ENCODE assay signal across 10 mouse cellular contexts in the genomic region with DNA sequence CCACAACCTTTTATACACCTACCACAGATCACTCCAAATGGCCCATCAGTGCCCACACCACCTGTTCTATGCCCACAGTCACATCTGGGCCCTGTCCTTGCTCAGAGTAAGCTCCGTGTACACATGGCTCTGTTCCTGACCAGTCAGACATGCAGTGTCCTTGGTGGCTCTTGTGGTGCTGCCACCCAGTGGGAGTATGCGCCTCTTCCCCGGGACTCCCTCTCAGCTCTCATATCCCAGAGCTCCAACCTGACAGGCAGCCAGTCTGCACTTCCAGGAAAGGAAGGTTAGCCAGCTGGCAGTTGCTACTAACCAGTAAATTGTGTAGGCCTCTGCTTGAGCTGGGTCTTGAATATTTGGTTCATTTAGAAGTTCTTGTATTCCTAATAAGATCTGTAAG. TPM values are rescaled to one million over a fixed set of nuclear protein-coding genes. Genes with fewer than 3 reads are reported as not detected.
DNase-seq lines count a peak whose midpoint lies in the region; ATAC-seq and TF ChIP-seq lines count a peak whose summit lies in the region.
"Had no signal": no experiment of that assay in that cellular context is flagged by ENCODE, and none has a peak within 500 bp of the region (broad histone marks: within the 10 kb centered on the region; RNA-seq: fewer than 3 reads in every experiment).

No protein-coding gene starts in this region.

- peak; percentile 55 for TF ChIP-seq CTCF in hindbrain, postnatal 0 days (IDR thresholded peaks at IDR 0.05; ENCODE audit: low read depth)

- H3K9me3 ChIP-seq in hindbrain, postnatal 0 days (ENCODE audit: low read length) = no peaks in the 10 kb centered on the region
- no peaks in the 10 kb centered on the region for H3K9me3 ChIP-seq in hindbrain, embryonic 10.5 days
- no peaks in the 10 kb centered on the region for H3K9me3 ChIP-seq in hindbrain, embryonic 12.5 days (replicated peaks)
- H3K9me3 ChIP-seq: embryonic facial prominence, embryonic 15.5 days had no signal

- H3K36me3 ChIP-seq in hindbrain, postnatal 0 days (ENCODE audit: insufficient read depth, low read length) = peaks cover 69% of the 10 kb centered on the region
- peaks cover 85% of the 10 kb centered on the region for H3K36me3 ChIP-seq in hindbrain, embryonic 10.5 days
- peaks cover 79% of the 10 kb centered on the region for H3K36me3 ChIP-seq in hindbrain, embryonic 12.5 days

- no peak overlapping the region for H3K9ac ChIP-seq in hindbrain, postnatal 0 days (replicated peaks; ENCODE audit: low read length)
- no peak overlapping the region for H3K9ac ChIP-seq in hindbrain, embryonic 12.5 days
- H3K9ac ChIP-seq: embryonic facial prominence, embryonic 15.5 days had no signal

- intact Hi-C loops in heart, postnatal 14 days (cut with DNase I) = no loop called here

- no peak overlapping the region for H3K4me2 ChIP-seq in hindbrain, postnatal 0 days (ENCODE audit: low read depth, low read length)
- H3K4me2 ChIP-seq in hindbrain, embryonic 12.5 days (replicated peaks) = no peak overlapping the region
- H3K4me2 ChIP-seq: embryonic facial prominence, embryonic 15.5 days had no signal

- no peak overlapping the region for H3K27ac ChIP-seq in hindbrain, postnatal 0 days
- no peak overlapping the region for H3K27ac ChIP-seq in hindbrain, embryonic 10.5 days
- no peak overlapping the region for H3K27ac ChIP-seq in hindbrain, embryonic 12.5 days
- H3K27ac ChIP-seq: embryonic facial prominence, embryonic 15.5 days had no signal

- no peaks in the 10 kb centered on the region for H3K4me1 ChIP-seq in hindbrain, postnatal 0 days (ENCODE audit: insufficient read depth, low read length)
- H3K4me1 ChIP-seq in hindbrain, embryonic 10.5 days (replicated peaks) = peaks cover 6% of the 10 kb centered on the region
- H3K4me1 ChIP-seq in hindbrain, embryonic 12.5 days = peaks cover 2% of the 10 kb centered on the region; the same call in 1 of the 2 replicates
- H3K4me1 ChIP-seq: embryonic facial prominence, embryonic 15.5 days had no signal

- peak; percentile 20 for DNase-seq in hindbrain, postnatal 0 days (ENCODE audit: low spot score)
- no peak for DNase-seq in hindbrain, embryonic 10.5 days (ENCODE audit: low spot score)
- peak; percentile 37 for DNase-seq in 416B (ENCODE audit: low read depth)
- DNase-seq in ZHBTc4 (ENCODE audit: low read depth, low spot score) = peak; percentile 54
- peak; percentile 45 to 72 for DNase-seq in heart, postnatal 14 days
- no peak for DNase-seq in left cerebral cortex, adult 11 months (ENCODE audit: low spot score)
- DNase-seq in urinary bladder, postnatal 25 days (ENCODE audit: low spot score) = no peak

- H3K4me3 ChIP-seq in hindbrain, postnatal 0 days (ENCODE audit: low read length) = no peak overlapping the region
- no peak overlapping the region for H3K4me3 ChIP-seq in hindbrain, embryonic 10.5 days
- no peak overlapping the region for H3K4me3 ChIP-seq in hindbrain, embryonic 12.5 days
- H3K4me3 ChIP-seq: embryonic facial prominence, embryonic 15.5 days had no signal

- no peaks in the 10 kb centered on the region for H3K27me3 ChIP-seq in hindbrain, postnatal 0 days (ENCODE audit: insufficient read depth, low read length)
- no peaks in the 10 kb centered on the region for H3K27me3 ChIP-seq in hindbrain, embryonic 10.5 days (ENCODE audit: insufficient read depth, poor library complexity, severe bottlenecking)
- no peaks in the 10 kb centered on the region for H3K27me3 ChIP-seq in hindbrain, embryonic 12.5 days
- H3K27me3 ChIP-seq: embryonic facial prominence, embryonic 15.5 days had no signal

- WGBS in hindbrain, postnatal 0 days = 64% methylated on average over 3 of the region's 3 CpGs
- 86% methylated on average over 3 of the region's 3 CpGs for WGBS in hindbrain, embryonic 10.5 days
- WGBS in hindbrain, embryonic 12.5 days = 74% methylated on average over 3 of the region's 3 CpGs

- ATAC-seq in hindbrain, postnatal 0 days = no peak
- no peak for ATAC-seq in hindbrain, embryonic 12.5 days (ENCODE audit: low FRiP score)

RNA-seq across cellular contexts. Expression of a gene that starts 8.3 kb away (rescaled TPM):
- total RNA-seq in hindbrain, postnatal 0 days (2014; rRNA removed) = 64.0 and 79.3 TPM in 2 replicates
- polyA plus RNA-seq in hindbrain, postnatal 0 days (2015; fragmentation: Nextera tagmentation; extraction: Ambion mirVana) = 27.3 and 27.8 TPM in 2 replicates
- 2.3 and 3.5 TPM in 2 replicates for polyA plus RNA-seq in hindbrain, embryonic 10.5 days (2016; fragmentation: Nextera tagmentation; extraction: Ambion mirVana)
- total RNA-seq in heart, postnatal 14 days (2021) = under 1 TPM; 0.17 to 0.63 TPM
- polyA plus RNA-seq in hindbrain, embryonic 12.5 days (2016; fragmentation: Nextera tagmentation; extraction: Ambion mirVana) = 5.5 and 5.9 TPM in 2 replicates

RNA-seq across cellular contexts. Expression of a gene that starts 10.0 kb away (rescaled TPM):
- 340 and 377 TPM in 2 replicates for total RNA-seq in hindbrain, postnatal 0 days (2014; rRNA removed)
- polyA plus RNA-seq in hindbrain, postnatal 0 days (2015; fragmentation: Nextera tagmentation; extraction: Ambion mirVana) = 372 and 390 TPM in 2 replicates
- 862 and 894 TPM in 2 replicates for polyA plus RNA-seq in hindbrain, embryonic 10.5 days (2016; fragmentation: Nextera tagmentation; extraction: Ambion mirVana)
- 100 to 1,000 TPM; 119 to 121 TPM for total RNA-seq in heart, postnatal 14 days (2021)
- polyA plus RNA-seq in hindbrain, embryonic 12.5 days (2016; fragmentation: Nextera tagmentation; extraction: Ambion mirVana) = 713 and 760 TPM in 2 replicates

RNA-seq across cellular contexts. Expression of a gene that starts 24.5 kb away (rescaled TPM):
- 42.6 and 43.5 TPM in 2 replicates for total RNA-seq in hindbrain, postnatal 0 days (2014; rRNA removed)
- polyA plus RNA-seq in hindbrain, postnatal 0 days (2015; fragmentation: Nextera tagmentation; extraction: Ambion mirVana) = 65.3 and 70.7 TPM in 2 replicates
- polyA plus RNA-seq in hindbrain, embryonic 10.5 days (2016; fragmentation: Nextera tagmentation; extraction: Ambion mirVana) = 76.9 and 86.4 TPM in 2 replicates
- 10 to 100 TPM in 1 of 2 experiments, 1 to 10 TPM in 1; 9.3 to 10.2 TPM for total RNA-seq in heart, postnatal 14 days (2021)
- 60.0 and 61.8 TPM in 2 replicates for polyA plus RNA-seq in hindbrain, embryonic 12.5 days (2016; fragmentation: Nextera tagmentation; extraction: Ambion mirVana)

RNA-seq across cellular contexts. Expression of a gene that starts 24.5 kb away (rescaled TPM):
- total RNA-seq in hindbrain, postnatal 0 days (2014; rRNA removed) = 87.5 and 89.2 TPM in 2 replicates
- 128 and 129 TPM in 2 replicates for polyA plus RNA-seq in hindbrain, postnatal 0 days (2015; fragmentation: Nextera tagmentation; extraction: Ambion mirVana)
- 63.3 and 73.2 TPM in 2 replicates for polyA plus RNA-seq in hindbrain, embryonic 10.5 days (2016; fragmentation: Nextera tagmentation; extraction: Ambion mirVana)
- total RNA-seq in heart, postnatal 14 days (2021) = 10 to 100 TPM; 13.1 to 14.3 TPM
- polyA plus RNA-seq in hindbrain, embryonic 12.5 days (2016; fragmentation: Nextera tagmentation; extraction: Ambion mirVana) = 59.4 and 59.5 TPM in 2 replicates

RNA-seq across cellular contexts. Expression of a gene that starts 33.7 kb away (rescaled TPM):
- total RNA-seq in hindbrain, postnatal 0 days (2014; rRNA removed) = not detected in 2 replicates
- polyA plus RNA-seq in hindbrain, postnatal 0 days (2015; fragmentation: Nextera tagmentation; extraction: Ambion mirVana) = not detected in 2 replicates
- polyA plus RNA-seq in hindbrain, embryonic 10.5 days (2016; fragmentation: Nextera tagmentation; extraction: Ambion mirVana) = not detected in 2 replicates
- under 1 TPM; 0.53 to 0.54 TPM for total RNA-seq in heart, postnatal 14 days (2021)
- polyA plus RNA-seq in hindbrain, embryonic 12.5 days (2016; fragmentation: Nextera tagmentation; extraction: Ambion mirVana) = not detected in 2 replicates
- total RNA-seq: layer of hippocampus, adult 8-10 months had no signal

Comparison
In these comparisons a context has a peak if more than half of its experiments do, and no peak if none do; other contexts are left out.
1. DNase-seq: peak in hindbrain, postnatal 0 days (single experiment), 416B (single experiment), ZHBTc4 (single experiment) and heart, postnatal 14 days (2 of 2); none in hindbrain, embryonic 10.5 days (single experiment), left cerebral cortex, adult 11 months (single experiment) and urinary bladder, postnatal 25 days (single experiment).